Mouse (Mus musculus) megakaryocyte, embryonic 14.5 days (primary cell): ENCODE results near the gene Nlrp4f. TPM values are rescaled to one million over a fixed set of nuclear protein-coding genes. Genes with fewer than 3 reads are reported as not detected.
A peak's percentile ranks its signal among the peaks of the same experiment; 100 is the strongest.

ENCODE experiments used
- H3K27me3 ChIP-seq: replicated peaks from 2 replicates; pipeline ENCODE3; 2012; ENCODE audit warnings: inconsistent platforms
- H3K36me3 ChIP-seq: replicated peaks from 2 replicates; pipeline ENCODE3; 2012; ENCODE audit warnings: low read length, inconsistent platforms, mixed read lengths
- H3K4me1 ChIP-seq: 2 replicates; pipeline ENCODE4 v1.6.1; 2012; ENCODE audit warnings: inconsistent platforms
- H3K4me3 ChIP-seq: replicated peaks from 2 replicates; pipeline ENCODE3; 2012; ENCODE audit warnings: moderate library complexity, mild to moderate bottlenecking, inconsistent platforms
- H3K9me3 ChIP-seq: 2 replicates; pipeline ENCODE4 v1.6.1; 2012; ENCODE audit warnings: inconsistent platforms
- FLI1 ChIP-seq: IDR thresholded peaks from 2 replicates; pipeline ENCODE4 v1.6.1; 2012; ENCODE audit warnings: low read length, inconsistent platforms, mixed read lengths
- GATA1 ChIP-seq: IDR thresholded peaks from 3 replicates; pipeline ENCODE4 v1.6.1; 2012; ENCODE audit warnings: mixed read lengths, low read length, inconsistent platforms, borderline replicate concordance
- polyA plus RNA-seq: library from polyadenylated mRNA; stranded (reverse); fragments of >175 nt; gene quantifications from 2 replicates; pipeline ENCODE4 v1.2.3, GENCODE M21; 2012; ENCODE audit warnings: low replicate concordance; ENCODE audit not compliant: insufficient read depth

The Nlrp4f gene
- polyA plus RNA-seq = not detected in 2 replicates

GRCm38 (mm10) chr13:65205877-65206276, at the start of gene Nlrp4f:
Gene Nlrp4f (minus strand): TSS chr13:65205977.
- no peaks in the 10 kb centered on the region for H3K27me3 ChIP-seq
- no peaks in the 10 kb centered on the region for H3K36me3 ChIP-seq
- H3K4me1 ChIP-seq = no peaks in the 10 kb centered on the region
- TF ChIP-seq GATA1 (no peak), FLI1 (no peak)
- no peak within 1 kb of the TSS for H3K4me3 ChIP-seq
- H3K9me3 ChIP-seq = no peaks in the 10 kb centered on the region

- peaks cover 20% of the 10 kb centered on the region for H3K9me3 ChIP-seq
- H3K4me1 ChIP-seq = peaks cover 32% of the 10 kb centered on the region
- H3K4me3 ChIP-seq = peak overlapping the region; percentile 59
- H3K27me3 ChIP-seq = no peaks in the 10 kb centered on the region
- peaks cover 48% of the 10 kb centered on the region for H3K36me3 ChIP-seq
- TF ChIP-seq GATA1 (no peak), FLI1 (no peak)
Measured at GRCm38 (mm10) chr13:65243273-65243672, 37.5 kb upstream of the Nlrp4f start.

- H3K4me1 ChIP-seq = peaks cover 32% of the 10 kb centered on the region
- peaks cover 18% of the 10 kb centered on the region for H3K9me3 ChIP-seq
- no peak for TF ChIP-seq FLI1
- no peak for TF ChIP-seq GATA1
- no peaks in the 10 kb centered on the region for H3K27me3 ChIP-seq
- peak overlapping the region; percentile 99 for H3K4me3 ChIP-seq
- H3K36me3 ChIP-seq = peaks cover 39% of the 10 kb centered on the region
Measured at GRCm38 (mm10) chr13:65242319-65242787, 36.6 kb upstream of the Nlrp4f start.

- peak overlapping the region; percentile 99 for H3K4me3 ChIP-seq
- TF ChIP-seq FLI1 (no peak), GATA1 (no peak)
- H3K36me3 ChIP-seq = peaks cover 35% of the 10 kb centered on the region
- H3K27me3 ChIP-seq = no peaks in the 10 kb centered on the region
- peaks cover 19% of the 10 kb centered on the region for H3K9me3 ChIP-seq
- H3K4me1 ChIP-seq = peaks cover 32% of the 10 kb centered on the region
Measured at GRCm38 (mm10) chr13:65241627-65242318, 36.0 kb upstream of the Nlrp4f start.

GRCm38 (mm10) chr13:65241099-65241626, 35.4 kb upstream of the Nlrp4f start:
- Histone ChIP-seq H3K4me1 (peaks cover 32% of the 10 kb centered on the region), H3K36me3 (peaks cover 32% of the 10 kb centered on the region), H3K9me3 (peaks cover 20% of the 10 kb centered on the region), H3K4me3 (peak overlapping the region; percentile 99), H3K27me3 (no peaks in the 10 kb centered on the region)
- TF ChIP-seq FLI1 = no peak

- Histone ChIP-seq H3K27me3 (no peaks in the 10 kb centered on the region), H3K4me1 (peaks cover 32% of the 10 kb centered on the region), H3K36me3 (peaks cover 26% of the 10 kb centered on the region), H3K9me3 (peaks cover 15% of the 10 kb centered on the region), H3K4me3 (peak overlapping the region; percentile 99)
- TF ChIP-seq FLI1 (no peak), GATA1 (no peak)
Measured at GRCm38 (mm10) chr13:65240509-65241098, 34.8 kb upstream of the Nlrp4f start.

- Histone ChIP-seq H3K4me3 (no peak overlapping the region), H3K36me3 (no peaks in the 10 kb centered on the region), H3K4me1 (peaks cover 14% of the 10 kb centered on the region), H3K27me3 (no peaks in the 10 kb centered on the region), H3K9me3 (peaks cover 10% of the 10 kb centered on the region; the same call in 1 of the 2 replicates)
- TF ChIP-seq FLI1 = no peak
- no peak for TF ChIP-seq GATA1
Measured at GRCm38 (mm10) chr13:65237211-65237610, 31.4 kb upstream of the Nlrp4f start.

- no peak overlapping the region for H3K4me3 ChIP-seq
- no peaks in the 10 kb centered on the region for H3K27me3 ChIP-seq
- H3K4me1 ChIP-seq = no peaks in the 10 kb centered on the region
- TF ChIP-seq GATA1 (no peak), FLI1 (no peak)
- no peaks in the 10 kb centered on the region for H3K9me3 ChIP-seq
- no peaks in the 10 kb centered on the region for H3K36me3 ChIP-seq
Measured at GRCm38 (mm10) chr13:65226657-65227056, 20.9 kb upstream of the Nlrp4f start.

GRCm38 (mm10) chr13:65225945-65226344, 20.2 kb upstream of the Nlrp4f start:
- TF ChIP-seq FLI1 (no peak), GATA1 (no peak)
- Histone ChIP-seq H3K36me3 (no peaks in the 10 kb centered on the region), H3K27me3 (no peaks in the 10 kb centered on the region), H3K4me1 (no peaks in the 10 kb centered on the region), H3K9me3 (no peaks in the 10 kb centered on the region), H3K4me3 (no peak overlapping the region)

- no peaks in the 10 kb centered on the region for H3K9me3 ChIP-seq
- no peaks in the 10 kb centered on the region for H3K27me3 ChIP-seq
- TF ChIP-seq GATA1 (no peak), FLI1 (no peak)
- H3K4me1 ChIP-seq = no peaks in the 10 kb centered on the region
- no peaks in the 10 kb centered on the region for H3K36me3 ChIP-seq
- H3K4me3 ChIP-seq = no peak overlapping the region
Measured at GRCm38 (mm10) chr13:65200667-65201066, 5.1 kb downstream of the Nlrp4f start.
